Mouse (Mus musculus): ENCODE results near the gene Arl8b. TPM values are rescaled to one million over a fixed set of nuclear protein-coding genes. Genes with fewer than 3 reads are reported as not detected.

Arl8b gene
- polyA plus RNA-seq, 1 experiment from 2014 or later, result 109 TPM

- Histone ChIP-seq H3K36me3 (no peaks in the 10 kb centered on the region), H3K4me2 (no peak overlapping the region), H3K27me3 (no peaks in the 10 kb centered on the region), H3K9ac (no peak overlapping the region), H3K4me3 (no peak overlapping the region), H3K4me1 (replicated peaks) (no peaks in the 10 kb centered on the region), H3K9me3 (no peaks in the 10 kb centered on the region), H3K27ac (replicated peaks) (no peak overlapping the region)
- ATAC-seq (ENCODE audit: low FRiP score, low read depth), result no peak
- 90% methylated on average over 2 of the region's 2 CpGs for WGBS
These were observed 87.5 kb downstream of the Arl8b start for GRCm38 (mm10) chr6:108870421-108870820.

GRCm38 (mm10) chr6:108871251-108871650 is 88.4 kb downstream of the Arl8b start:
- Histone ChIP-seq H3K4me2 (no peak overlapping the region), H3K27ac (replicated peaks) (no peak overlapping the region), H3K27me3 (no peaks in the 10 kb centered on the region), H3K9ac (no peak overlapping the region), H3K36me3 (no peaks in the 10 kb centered on the region), H3K4me3 (no peak overlapping the region), H3K4me1 (replicated peaks) (peaks cover 6% of the 10 kb centered on the region; the same call in 1 of the 2 replicates), H3K9me3 (no peaks in the 10 kb centered on the region)
- WGBS, result 82% methylated on average over 4 of the region's 4 CpGs
- no peak for ATAC-seq (ENCODE audit: low FRiP score, low read depth)

Other genes with a start within 250 kb of the Arl8b start
- gene Bhlhe40, start 122.5 kb upstream of the Arl8b start, polyA plus RNA-seq (2015; fragmentation: Nextera tagmentation; extraction: Ambion mirVana), result 6.1 and 6.5 TPM in 2 replicates
- gene Edem1, start 45.5 kb downstream of the Arl8b start, polyA plus RNA-seq (2015; fragmentation: Nextera tagmentation; extraction: Ambion mirVana), result 5.8 and 10.2 TPM in 2 replicates